Mouse (Mus musculus) cerebellum, adult 2 months (tissue): ENCODE measurements around the gene Pold2. TPM values are rescaled to one million over a fixed set of nuclear protein-coding genes. Genes with fewer than 3 reads are reported as not detected.
"Not testable (repeated sequence)": the region's sequence is repeated elsewhere in the genome, so short reads cannot be mapped to it uniquely, and the experiment has no call there.

Source experiments
- DNase-seq, 2 experiments: peaks; one replicate each; pipeline ENCODE4 v3.0.0; 2021
- H3K27ac ChIP-seq: fragments of 200-500 bp; 2 replicates; pipeline ENCODE4 v1.5.1; 2012; ENCODE audit warnings: low read length, control low read depth, inconsistent platforms; ENCODE audit not compliant: insufficient read depth
- H3K27me3 ChIP-seq: fragments of 200-500 bp; 2 replicates; pipeline ENCODE4 v1.6.1; 2012; ENCODE audit warnings: inconsistent platforms, mild to moderate bottlenecking, low read length, moderate library complexity; ENCODE audit not compliant: control insufficient read depth, insufficient read depth
- H3K4me1 ChIP-seq: fragments of 200-500 bp; 2 replicates; pipeline ENCODE4 v1.6.1; 2011; ENCODE audit warnings: low read length; ENCODE audit not compliant: control insufficient read depth, insufficient read depth
- H3K4me3 ChIP-seq: fragments of 200-500 bp; replicated peaks from 2 replicates; pipeline ENCODE3; 2011; ENCODE audit warnings: mild to moderate bottlenecking, low read depth, low read length, control low read depth; ENCODE audit not compliant: insufficient read depth
- CTCF ChIP-seq: fragments of 200-500 bp; IDR thresholded peaks from 2 replicates; pipeline ENCODE4 v1.5.1; 2011; ENCODE audit warnings: low read depth, mild to moderate bottlenecking, control low read depth, low read length, moderate library complexity, borderline replicate concordance; ENCODE audit not compliant: insufficient read depth
- POLR2A ChIP-seq: fragments of 200-500 bp; IDR thresholded peaks from 2 replicates; pipeline ENCODE4 v1.6.1; 2011; ENCODE audit warnings: low read length, control low read depth, borderline replicate concordance; ENCODE audit not compliant: insufficient read depth
- WGBS: fragments of 180-500 bp; shearing (Covaris S2); methylation state at CpG from one replicate; pipeline ENCODE4 v1.1.7; 2018; 5-methylcytosine and 5-hydroxymethylcytosine counted together
- polyA plus RNA-seq: library from polyadenylated mRNA; depleted of rRNA; stranded (reverse); fragments of >200 nt; gene quantifications from 2 replicates; pipeline ENCODE4 v1.2.3, GENCODE M21; 2012

The Pold2 gene
- polyA plus RNA-seq, 1 experiment, result 47.4 TPM

DNA sequence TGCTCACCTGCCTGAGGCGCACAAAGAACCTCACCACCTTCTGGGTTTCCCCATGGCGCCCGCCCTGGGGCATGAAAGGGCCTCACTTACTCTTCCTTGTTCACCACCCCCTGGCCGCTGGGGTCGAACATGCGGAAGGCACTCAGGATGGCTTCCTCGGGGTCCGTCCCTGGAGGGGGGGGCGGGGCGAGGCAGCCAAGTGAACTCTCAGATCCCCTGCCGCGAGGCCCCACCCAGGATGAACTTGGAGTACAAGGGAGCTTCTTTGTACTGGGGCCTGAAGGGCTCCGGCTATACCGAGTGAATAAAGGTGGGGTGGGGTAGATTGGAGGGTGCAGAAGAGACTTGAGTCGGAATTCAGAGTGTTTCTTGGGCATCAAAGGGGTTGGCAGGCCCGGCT is 19.1 kb upstream of the Pold2 start:
- peaks cover 11% of the 10 kb centered on the region for H3K4me1 ChIP-seq
- DNase-seq, result no peak
- no peak overlapping the region for H3K4me3 ChIP-seq
- no peak for TF ChIP-seq POLR2A
- no peak for TF ChIP-seq CTCF
- no peak overlapping the region for H3K27ac ChIP-seq
- H3K27me3 ChIP-seq, result no peaks in the 10 kb centered on the region
- WGBS, result 46% methylated on average over 16 of the region's 16 CpGs

DNA sequence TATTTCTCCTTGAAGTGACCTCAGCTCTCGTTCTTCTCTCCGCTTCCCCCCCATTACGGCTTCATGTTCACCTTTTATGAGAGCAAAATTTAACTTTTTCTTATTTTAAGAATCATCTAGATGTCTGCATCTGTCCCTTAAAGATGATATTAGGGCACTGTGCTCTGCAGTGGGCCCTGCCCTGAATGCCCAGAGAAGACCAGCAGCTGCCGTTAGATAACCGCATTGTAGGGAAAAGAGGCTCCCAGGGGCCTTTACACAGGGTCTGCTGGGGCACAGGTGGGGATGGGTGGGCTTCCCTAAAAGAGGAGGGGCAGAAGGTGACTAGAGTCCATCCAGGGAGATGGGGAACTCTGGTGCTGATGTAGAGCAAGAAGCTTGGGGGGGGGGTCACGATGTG is 15.7 kb upstream of the Pold2 start:
- H3K27me3 ChIP-seq, result no peaks in the 10 kb centered on the region
- WGBS, result 95% methylated on average over 6 of the region's 6 CpGs
- TF ChIP-seq POLR2A (no peak), CTCF (no peak)
- no peak for DNase-seq
- no peak overlapping the region for H3K4me3 ChIP-seq
- H3K27ac ChIP-seq, result no peak overlapping the region
- peaks cover 18% of the 10 kb centered on the region for H3K4me1 ChIP-seq

DNA sequence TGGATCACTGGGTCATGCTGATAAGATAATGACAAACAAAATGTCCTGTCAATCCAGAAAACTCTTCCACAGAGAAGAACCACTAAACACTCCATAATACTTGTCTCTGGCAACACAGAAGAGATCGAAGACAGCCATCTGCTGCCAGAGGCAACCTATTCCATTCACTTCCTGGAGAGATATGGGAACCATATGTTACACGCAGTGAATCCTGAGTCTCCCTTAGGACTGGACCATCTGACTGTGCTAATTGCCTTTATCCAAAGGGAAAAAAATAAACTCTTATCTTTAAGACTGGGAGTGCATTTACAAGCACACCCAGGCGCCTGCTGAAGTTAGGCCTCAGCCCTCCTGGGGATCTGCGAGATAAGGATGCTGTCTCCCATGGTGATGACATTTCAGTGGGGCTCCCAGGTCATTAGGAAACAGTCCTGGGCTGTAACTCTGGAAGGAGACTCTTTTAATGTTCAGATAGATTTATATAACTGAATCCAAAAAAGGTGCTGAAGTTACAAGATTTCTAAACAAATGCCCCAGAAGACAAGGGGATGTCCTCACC is 14.8 kb upstream of the Pold2 start:
- Histone ChIP-seq H3K27ac (peak overlapping the region; percentile 67), H3K4me1 (peaks cover 18% of the 10 kb centered on the region), H3K27me3 (no peaks in the 10 kb centered on the region), H3K4me3 (no peak overlapping the region)
- WGBS, result 32% methylated on average over 4 of the region's 4 CpGs
- peak in 1 of 2 experiments; percentile 54 for DNase-seq
- TF ChIP-seq POLR2A, result no peak
- TF ChIP-seq CTCF, result no peak

DNA sequence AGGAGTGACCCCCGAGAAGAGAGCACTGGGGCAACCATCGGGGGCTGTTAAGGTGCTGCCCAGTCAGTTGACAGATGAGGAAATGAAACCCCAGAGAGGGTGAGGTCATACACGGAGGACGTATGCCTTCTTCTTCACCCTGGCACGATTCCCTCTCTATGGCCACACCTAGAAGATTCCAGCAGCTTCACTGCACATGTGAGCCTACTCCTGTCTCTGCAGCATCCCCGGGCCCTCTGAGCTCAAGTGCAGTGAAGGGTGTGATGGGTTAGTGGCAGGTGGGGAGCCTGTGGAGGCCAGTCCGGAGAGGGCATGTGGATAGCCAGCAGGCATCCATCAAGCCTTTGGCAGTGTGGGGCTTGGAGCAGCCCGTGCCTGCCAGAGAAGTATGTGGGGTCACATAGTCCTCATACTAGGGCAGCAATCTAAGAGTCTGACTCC is 14.1 kb upstream of the Pold2 start:
- H3K4me1 ChIP-seq, result peaks cover 18% of the 10 kb centered on the region
- DNase-seq, result peak; percentile 66 to 73
- peak overlapping the region; percentile 67 for H3K27ac ChIP-seq
- TF ChIP-seq CTCF (no peak), POLR2A (peak; percentile 15; the same call in 1 of the 2 replicates)
- WGBS, result 9% methylated on average over 8 of the region's 8 CpGs
- no peak overlapping the region for H3K4me3 ChIP-seq
- no peaks in the 10 kb centered on the region for H3K27me3 ChIP-seq

DNA sequence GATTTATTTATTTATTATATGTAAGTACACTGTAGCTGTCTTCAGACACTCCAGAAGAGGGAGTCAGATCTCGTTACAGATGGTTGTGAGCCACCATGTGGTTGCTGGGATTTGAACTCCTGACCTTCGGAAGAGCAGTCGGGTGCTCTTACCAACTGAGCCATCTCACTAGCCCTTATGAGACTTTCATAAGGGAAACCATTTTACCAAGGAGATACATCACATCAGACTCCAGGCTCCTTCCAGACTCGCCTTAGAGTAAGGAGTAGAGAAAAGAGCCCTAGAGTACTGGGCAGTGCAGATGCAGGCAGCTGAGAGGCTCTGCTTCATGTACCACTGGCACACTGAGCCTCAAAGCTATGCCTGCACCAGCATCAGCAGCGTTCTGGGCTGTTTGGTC is 10.5 kb upstream of the Pold2 start:
- H3K4me3 ChIP-seq, DNase-seq, H3K27me3 ChIP-seq, H3K27ac ChIP-seq: not testable (repeated sequence)
- 76% methylated on average over 5 of the region's 5 CpGs for WGBS
- H3K4me1 ChIP-seq, result peaks cover 18% of the 10 kb centered on the region

DNA sequence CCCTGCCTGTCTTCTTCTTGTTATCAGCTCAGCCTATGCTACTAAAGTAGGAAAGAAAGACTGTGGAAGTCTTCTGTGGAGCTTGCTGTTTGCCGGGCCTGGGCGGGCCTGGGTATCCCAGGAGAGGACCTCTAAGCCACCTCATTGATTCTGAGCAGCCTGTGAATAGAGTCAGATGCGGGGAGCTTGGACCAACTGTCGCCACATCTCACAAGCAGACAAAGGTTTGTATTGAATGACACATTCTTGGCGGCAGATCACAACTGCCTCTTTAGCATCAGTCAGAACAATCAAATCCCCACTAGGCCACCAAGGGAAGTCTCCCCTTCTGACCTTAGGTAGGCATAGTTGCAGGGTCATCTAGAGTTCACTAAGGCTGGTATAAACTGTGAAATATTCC is 9.2 kb upstream of the Pold2 start:
- DNase-seq, result no peak
- no peak overlapping the region for H3K27ac ChIP-seq
- peaks cover 14% of the 10 kb centered on the region for H3K4me1 ChIP-seq
- 65% methylated on average over 5 of the region's 5 CpGs for WGBS
- TF ChIP-seq POLR2A (no peak), CTCF (no peak)
- H3K27me3 ChIP-seq, result no peaks in the 10 kb centered on the region
- H3K4me3 ChIP-seq, result no peak overlapping the region

DNA sequence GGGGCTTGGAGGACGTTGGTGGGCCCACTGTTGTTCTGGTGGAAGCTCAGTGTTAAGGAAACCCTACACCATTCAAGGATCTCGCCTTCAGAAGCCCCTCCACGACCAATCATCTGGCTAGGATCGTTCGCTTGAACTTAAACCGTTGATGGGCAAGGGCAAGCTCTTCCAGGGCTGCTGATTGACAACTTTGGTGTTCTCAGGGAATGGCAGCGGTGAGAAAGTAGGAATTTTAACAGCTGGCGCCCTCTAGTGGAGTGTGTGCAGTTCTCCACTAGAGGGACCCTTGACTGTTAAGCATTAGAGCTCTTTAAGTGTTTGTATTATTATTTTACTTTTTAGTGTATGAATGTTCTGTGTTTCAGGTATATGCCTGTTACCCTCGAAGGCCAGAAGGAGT is 8.1 kb upstream of the Pold2 start:
- no peak for TF ChIP-seq POLR2A
- peak; percentile 71; the same call in 1 of the 2 replicates for TF ChIP-seq CTCF
- peak; percentile 61 to 62 for DNase-seq
- Histone ChIP-seq H3K4me3 (no peak overlapping the region), H3K27me3 (no peaks in the 10 kb centered on the region), H3K4me1 (peaks cover 3% of the 10 kb centered on the region), H3K27ac (no peak overlapping the region)
- 13% methylated on average over 9 of the region's 9 CpGs for WGBS

DNA sequence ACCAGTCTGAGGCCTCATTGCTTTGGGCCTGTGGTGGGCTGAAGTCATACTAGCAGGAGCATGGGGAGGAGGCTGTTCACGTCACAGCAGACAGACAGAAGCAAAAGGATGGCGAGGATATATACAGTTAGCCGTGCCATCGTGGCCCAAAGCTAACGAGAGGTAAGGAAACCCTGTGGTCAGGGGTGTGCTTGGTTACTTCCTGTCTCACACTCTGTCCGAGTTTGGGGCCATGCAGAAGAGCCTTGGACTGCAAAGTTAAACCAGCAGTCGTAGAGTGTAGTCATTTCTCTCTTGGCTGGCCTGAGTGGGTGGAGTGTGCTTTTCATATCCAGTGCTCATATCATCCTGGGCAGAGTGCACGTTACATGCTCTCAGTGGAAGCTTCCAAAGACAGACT is 4.4 kb upstream of the Pold2 start:
- no peak overlapping the region for H3K4me3 ChIP-seq
- 82% methylated on average over 8 of the region's 8 CpGs for WGBS

More for the DNA sequence above, 4.4 kb upstream of the Pold2 start:
- TF ChIP-seq CTCF, result no peak
- TF ChIP-seq POLR2A, result no peak
- H3K27ac ChIP-seq, result no peak overlapping the region
- no peak for DNase-seq
- no peaks in the 10 kb centered on the region; the same call in 1 of the 2 replicates for H3K4me1 ChIP-seq
- H3K27me3 ChIP-seq, result no peaks in the 10 kb centered on the region
